Mouse (Mus musculus) forebrain, postnatal 0 days (tissue): ENCODE results near the gene Kbtbd12. TPM values are rescaled to one million over a fixed set of nuclear protein-coding genes. Genes with fewer than 3 reads are reported as not detected.

Source experiments
- ATAC-seq: fragments of 200-750 bp; cut with Nextera tagmentation; 2 replicates; pipeline ENCODE4 v1.8.0; 2017; ENCODE audit warnings: mild to moderate bottlenecking, moderate library complexity
- DNase-seq: peaks from one replicate; pipeline ENCODE4 v3.0.0-alpha.2; 2015
- H3K27ac ChIP-seq: fragments of 300-500 bp; sonication (generic); 2 replicates; pipeline ENCODE4 v1.5.1; 2014; ENCODE audit warnings: low read depth, mild to moderate bottlenecking, antibody characterized with exemption, low read length, moderate library complexity, mixed read lengths
- H3K27me3 ChIP-seq: fragments of 300-500 bp; sonication (generic); 2 replicates; pipeline ENCODE4 v1.6.1; 2014; ENCODE audit warnings: mild to moderate bottlenecking, low read length, mixed read lengths; ENCODE audit not compliant: insufficient read depth
- H3K36me3 ChIP-seq: fragments of 300-500 bp; sonication (generic); 2 replicates; pipeline ENCODE4 v1.6.1; 2014; ENCODE audit warnings: mild to moderate bottlenecking, moderate library complexity; ENCODE audit not compliant: insufficient read depth
- H3K4me1 ChIP-seq: fragments of 300-500 bp; sonication (generic); 2 replicates; pipeline ENCODE4 v1.6.1; 2014; ENCODE audit warnings: antibody characterized with exemption; ENCODE audit not compliant: insufficient read depth
- H3K4me2 ChIP-seq: fragments of 300-500 bp; sonication (generic); 2 replicates; pipeline ENCODE4 v1.6.1; 2014; ENCODE audit warnings: low read depth, mild to moderate bottlenecking, moderate library complexity
- H3K4me3 ChIP-seq: fragments of 300-500 bp; sonication (generic); 2 replicates; pipeline ENCODE4 v1.5.1; 2014; ENCODE audit warnings: low read depth, low read length, mixed read lengths
- H3K9ac ChIP-seq: fragments of 300-500 bp; sonication (generic); 2 replicates; pipeline ENCODE4 v1.6.1; 2014; ENCODE audit warnings: mild to moderate bottlenecking
- H3K9me3 ChIP-seq: fragments of 300-500 bp; sonication (generic); 2 replicates; pipeline ENCODE4 v1.6.1; 2016; ENCODE audit warnings: low read length
- CTCF ChIP-seq: sonication (generic); IDR thresholded peaks from 2 replicates; pipeline ENCODE4 v1.5.1; 2016; ENCODE audit warnings: antibody characterized with exemption, control low read depth, low read depth
- WGBS: fragments of 180-500 bp; shearing (Covaris S2); extraction: QIAGEN DNeasy Blood & Tissue Kit; methylation state at CpG from one replicate; pipeline ENCODE4 v1.1.7; 2014; 5-methylcytosine and 5-hydroxymethylcytosine counted together
- polyA plus RNA-seq: library from polyadenylated mRNA; unstranded; fragments of >200 nt; fragmentation: Nextera tagmentation; extraction: Ambion mirVana; gene quantifications from 2 replicates; pipeline ENCODE4 v1.2.1, GENCODE M21; 2015
- total RNA-seq: library from RNA; depleted of rRNA; stranded (reverse); fragments of >200 nt; gene quantifications from 2 replicates; pipeline ENCODE4 v1.2.3, GENCODE M21; 2014

The Kbtbd12 gene
- total and polyA plus RNA-seq, 2 experiments from 2014 or later = 0.24 to 0.29 TPM

- H3K4me3 ChIP-seq = no peak overlapping the region
- WGBS = 83% methylated on average over 3 of the region's 3 CpGs
- H3K4me2 ChIP-seq = no peak overlapping the region
- H3K27me3 ChIP-seq = peaks cover 5% of the 10 kb centered on the region; the same call in 1 of the 2 replicates
- DNase-seq (no peak), ATAC-seq (no peak)
- no peak overlapping the region for H3K9ac ChIP-seq
- no peak for TF ChIP-seq CTCF
- H3K27ac ChIP-seq = no peak overlapping the region
- no peaks in the 10 kb centered on the region for H3K9me3 ChIP-seq
- H3K4me1 ChIP-seq = no peaks in the 10 kb centered on the region
- H3K36me3 ChIP-seq = no peaks in the 10 kb centered on the region
Observed at GRCm38 (mm10) chr6:88544241-88544640, 93.5 kb downstream of the Kbtbd12 start.

GRCm38 (mm10) chr6:88540093-88540755 is 97.5 kb downstream of the Kbtbd12 start:
- 67% methylated on average over 2 of the region's 2 CpGs for WGBS
- no peak overlapping the region for H3K4me2 ChIP-seq
- no peak for ATAC-seq
- no peak for DNase-seq
- H3K4me3 ChIP-seq = no peak overlapping the region
- no peak overlapping the region for H3K27ac ChIP-seq
- H3K36me3 ChIP-seq = no peaks in the 10 kb centered on the region
- no peaks in the 10 kb centered on the region; the same call in 1 of the 2 replicates for H3K27me3 ChIP-seq
- no peak overlapping the region for H3K9ac ChIP-seq
- no peak for TF ChIP-seq CTCF
- no peaks in the 10 kb centered on the region for H3K4me1 ChIP-seq
- H3K9me3 ChIP-seq = no peaks in the 10 kb centered on the region

GRCm38 (mm10) chr6:88530306-88530705 is 107.4 kb downstream of the Kbtbd12 start:
- Histone ChIP-seq H3K4me1 (no peaks in the 10 kb centered on the region), H3K9ac (no peak overlapping the region), H3K9me3 (no peaks in the 10 kb centered on the region), H3K27me3 (no peaks in the 10 kb centered on the region), H3K36me3 (no peaks in the 10 kb centered on the region), H3K27ac (no peak overlapping the region), H3K4me3 (no peak overlapping the region), H3K4me2 (no peak overlapping the region)
- ATAC-seq (no peak), DNase-seq (no peak)
- TF ChIP-seq CTCF = no peak

DNA sequence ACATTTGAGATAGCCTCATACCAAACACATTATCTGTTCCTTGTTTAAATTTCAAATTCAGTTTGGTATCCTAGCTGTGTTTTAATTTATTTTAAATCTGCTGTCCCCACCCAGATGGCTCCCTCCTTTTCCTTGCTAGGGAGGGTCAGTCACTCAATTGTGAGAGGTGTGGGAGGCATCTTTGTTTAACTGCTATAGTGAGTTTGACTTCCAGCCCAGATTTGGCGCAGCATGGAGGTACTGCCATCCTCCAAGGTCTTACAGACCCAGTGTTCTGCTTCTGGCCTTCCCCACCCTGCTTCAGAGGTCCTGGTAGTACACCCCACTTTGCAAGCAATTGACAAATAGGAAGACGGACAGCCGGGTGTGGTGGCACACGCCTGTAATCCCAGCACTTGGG is 113.7 kb downstream of the Kbtbd12 start:
- TF ChIP-seq CTCF = no peak
- H3K4me2 ChIP-seq = no peak overlapping the region
- H3K27ac ChIP-seq = no peak overlapping the region
- ATAC-seq (no peak), DNase-seq (no peak)
- no peak overlapping the region for H3K4me3 ChIP-seq
- no peak overlapping the region for H3K9ac ChIP-seq
- H3K36me3 ChIP-seq = no peaks in the 10 kb centered on the region
- H3K9me3 ChIP-seq = no peaks in the 10 kb centered on the region
- H3K27me3 ChIP-seq = no peaks in the 10 kb centered on the region
- 89% methylated on average over 4 of the region's 4 CpGs for WGBS
- peaks cover 6% of the 10 kb centered on the region; the same call in 1 of the 2 replicates for H3K4me1 ChIP-seq

DNA sequence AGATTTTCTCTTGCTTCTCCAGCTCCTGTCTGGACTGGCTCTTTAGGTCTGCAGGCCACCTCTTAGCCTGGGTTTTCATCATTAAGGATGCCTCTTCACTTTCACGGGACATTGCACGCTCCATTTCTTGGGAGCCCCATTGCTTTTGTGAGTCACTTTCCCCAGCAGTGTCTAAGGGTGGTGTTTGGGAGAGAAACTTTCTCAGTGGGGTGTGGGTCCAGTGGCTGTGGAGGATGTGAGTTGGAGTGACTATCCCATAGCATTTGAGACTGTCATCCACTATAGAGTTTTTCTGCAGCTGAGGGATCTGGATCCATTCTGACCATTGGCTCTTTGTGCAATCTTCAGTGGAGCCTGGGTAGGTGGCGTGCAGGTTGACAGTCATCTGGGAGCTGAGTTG is 114.3 kb downstream of the Kbtbd12 start:
- TF ChIP-seq CTCF = no peak
- WGBS = 87% methylated on average over 3 of the region's 3 CpGs
- DNase-seq (no peak), ATAC-seq (no peak)
- no peak overlapping the region for H3K9ac ChIP-seq
- H3K27ac ChIP-seq = no peak overlapping the region
- H3K36me3 ChIP-seq = no peaks in the 10 kb centered on the region
- H3K4me1 ChIP-seq = peaks cover 6% of the 10 kb centered on the region; the same call in 1 of the 2 replicates
- no peaks in the 10 kb centered on the region for H3K9me3 ChIP-seq
- no peak overlapping the region for H3K4me3 ChIP-seq
- no peaks in the 10 kb centered on the region for H3K27me3 ChIP-seq
- H3K4me2 ChIP-seq = no peak overlapping the region

- WGBS = 75% methylated on average over 3 of the region's 3 CpGs
- DNase-seq = no peak
- ATAC-seq = no peak
- H3K27ac ChIP-seq = no peak overlapping the region
- no peaks in the 10 kb centered on the region for H3K36me3 ChIP-seq
- TF ChIP-seq CTCF = no peak
- no peak overlapping the region for H3K4me2 ChIP-seq
- H3K4me1 ChIP-seq = peaks cover 6% of the 10 kb centered on the region; the same call in 1 of the 2 replicates
- H3K9me3 ChIP-seq = no peaks in the 10 kb centered on the region
- H3K9ac ChIP-seq = no peak overlapping the region
- H3K27me3 ChIP-seq = no peaks in the 10 kb centered on the region
- no peak overlapping the region for H3K4me3 ChIP-seq
Observed at GRCm38 (mm10) chr6:88523043-88523442, 114.7 kb downstream of the Kbtbd12 start.

GRCm38 (mm10) chr6:88522606-88523005 is 115.1 kb downstream of the Kbtbd12 start:
- no peaks in the 10 kb centered on the region for H3K27me3 ChIP-seq
- H3K36me3 ChIP-seq = no peaks in the 10 kb centered on the region
- H3K9me3 ChIP-seq = no peaks in the 10 kb centered on the region
- peaks cover 6% of the 10 kb centered on the region; the same call in 1 of the 2 replicates for H3K4me1 ChIP-seq
- 69% methylated on average over 3 of the region's 3 CpGs for WGBS
- H3K27ac ChIP-seq = no peak overlapping the region
- TF ChIP-seq CTCF = no peak
- ATAC-seq = no peak
- H3K4me2 ChIP-seq = no peak overlapping the region
- H3K9ac ChIP-seq = no peak overlapping the region
- no peak for DNase-seq
- H3K4me3 ChIP-seq = no peak overlapping the region
